Mouse (Mus musculus) neural tube, embryonic 11.5 days (tissue): ENCODE results near the gene Lrrc2. TPM values are rescaled to one million over a fixed set of nuclear protein-coding genes. Genes with fewer than 3 reads are reported as not detected.

Source experiments
- ATAC-seq: fragments of 200-750 bp; cut with Nextera tagmentation; 2 replicates; pipeline ENCODE4 v1.8.0; 2017; ENCODE audit warnings: moderate number of reproducible peaks, mild to moderate bottlenecking, moderate TSS enrichment, moderate library complexity; ENCODE audit not compliant: insufficient read depth, low FRiP score, low TSS enrichment
- DNase-seq: peaks from one replicate; pipeline ENCODE4 v3.0.0-alpha.2; 2015; ENCODE audit warnings: low spot score
- H3K27ac ChIP-seq: fragments of 300-500 bp; sonication (generic); 2 replicates; pipeline ENCODE4 v1.5.1; 2014; ENCODE audit warnings: low read depth, mild to moderate bottlenecking, low read length
- H3K27me3 ChIP-seq: fragments of 300-500 bp; sonication (generic); 2 replicates; pipeline ENCODE4 v1.6.1; 2014; ENCODE audit warnings: mild to moderate bottlenecking, low read length, mixed read lengths; ENCODE audit not compliant: control insufficient read depth, insufficient read depth
- H3K36me3 ChIP-seq: fragments of 300-500 bp; sonication (generic); 2 replicates; pipeline ENCODE4 v1.6.1; 2014; ENCODE audit warnings: mild to moderate bottlenecking, low read length, moderate library complexity, mixed read lengths; ENCODE audit not compliant: control insufficient read depth, insufficient read depth
- H3K4me1 ChIP-seq: fragments of 300-500 bp; sonication (generic); 2 replicates; pipeline ENCODE4 v1.6.1; 2014; ENCODE audit warnings: low read length, mixed read lengths; ENCODE audit not compliant: control insufficient read depth, insufficient read depth
- H3K4me2 ChIP-seq: fragments of 300-500 bp; sonication (generic); 2 replicates; pipeline ENCODE4 v1.6.1; 2014; ENCODE audit warnings: low read depth, mild to moderate bottlenecking, moderate library complexity
- H3K4me3 ChIP-seq: fragments of 300-500 bp; sonication (generic); 2 replicates; pipeline ENCODE4 v1.5.1; 2014; ENCODE audit warnings: low read depth, low read length
- H3K9ac ChIP-seq: fragments of 300-500 bp; sonication (generic); 2 replicates; pipeline ENCODE4 v1.6.1; 2014; ENCODE audit warnings: mild to moderate bottlenecking, low read length
- H3K9me3 ChIP-seq: fragments of 300-500 bp; sonication (generic); 2 replicates; pipeline ENCODE4 v1.6.1; 2016; ENCODE audit warnings: low read length; ENCODE audit not compliant: control insufficient read depth
- WGBS: fragments of 180-500 bp; shearing (Covaris S2); extraction: QIAGEN DNeasy Blood & Tissue Kit; methylation state at CpG from one replicate; pipeline ENCODE4 v1.1.7; 2014; 5-methylcytosine and 5-hydroxymethylcytosine counted together
- polyA plus RNA-seq: library from polyadenylated mRNA; unstranded; fragments of >200 nt; fragmentation: Nextera tagmentation; extraction: Ambion mirVana; gene quantifications from 2 replicates; pipeline ENCODE4 v1.2.1, GENCODE M21; 2014

Lrrc2 gene
- polyA plus RNA-seq, 1 experiment from 2014 or later, result 0.15 TPM

GRCm38 (mm10) chr9:110963566-110964115, 12.3 kb downstream of the Lrrc2 start:
- ATAC-seq, result no peak
- Histone ChIP-seq H3K4me3 (no peak overlapping the region), H3K36me3 (no peaks in the 10 kb centered on the region), H3K9ac (no peak overlapping the region), H3K9me3 (no peaks in the 10 kb centered on the region), H3K27ac (no peak overlapping the region), H3K27me3 (no peaks in the 10 kb centered on the region), H3K4me2 (no peak overlapping the region), H3K4me1 (no peaks in the 10 kb centered on the region)
- WGBS, result 88% methylated on average over 8 of the region's 8 CpGs
- no peak for DNase-seq

- H3K36me3 ChIP-seq, result no peaks in the 10 kb centered on the region
- 91% methylated on average over 22 of the region's 22 CpGs for WGBS
- H3K4me1 ChIP-seq, result no peaks in the 10 kb centered on the region
- ATAC-seq (no peak), DNase-seq (no peak)
- no peak overlapping the region for H3K9ac ChIP-seq
- no peak overlapping the region for H3K27ac ChIP-seq
- no peaks in the 10 kb centered on the region for H3K9me3 ChIP-seq
- H3K4me3 ChIP-seq, result no peak overlapping the region
- no peak overlapping the region for H3K4me2 ChIP-seq
- no peaks in the 10 kb centered on the region for H3K27me3 ChIP-seq
Measured at GRCm38 (mm10) chr9:110965062-110965909, 13.9 kb downstream of the Lrrc2 start.

GRCm38 (mm10) chr9:110965910-110966231, 14.5 kb downstream of the Lrrc2 start:
- no peaks in the 10 kb centered on the region for H3K4me1 ChIP-seq
- H3K4me2 ChIP-seq, result no peak overlapping the region
- ATAC-seq, result no peak
- DNase-seq, result no peak
- H3K9ac ChIP-seq, result no peak overlapping the region
- no peak overlapping the region for H3K27ac ChIP-seq
- 82% methylated on average over 2 of the region's 2 CpGs for WGBS
- no peaks in the 10 kb centered on the region for H3K9me3 ChIP-seq
- H3K36me3 ChIP-seq, result no peaks in the 10 kb centered on the region
- H3K27me3 ChIP-seq, result no peaks in the 10 kb centered on the region
- H3K4me3 ChIP-seq, result no peak overlapping the region

GRCm38 (mm10) chr9:110979411-110979810, 28.1 kb downstream of the Lrrc2 start:
- no peak overlapping the region for H3K4me3 ChIP-seq
- no peak overlapping the region for H3K9ac ChIP-seq
- H3K27ac ChIP-seq, result no peak overlapping the region
- H3K4me1 ChIP-seq, result no peaks in the 10 kb centered on the region
- no peaks in the 10 kb centered on the region for H3K36me3 ChIP-seq
- no peak for DNase-seq
- no peaks in the 10 kb centered on the region for H3K27me3 ChIP-seq
- H3K4me2 ChIP-seq, result no peak overlapping the region
- no peaks in the 10 kb centered on the region for H3K9me3 ChIP-seq
- 92% methylated on average over 11 of the region's 11 CpGs for WGBS
- ATAC-seq, result no peak

- no peaks in the 10 kb centered on the region for H3K27me3 ChIP-seq
- 62% methylated on average over 4 of the region's 4 CpGs for WGBS
- no peaks in the 10 kb centered on the region for H3K36me3 ChIP-seq
- no peak for ATAC-seq
- no peak overlapping the region for H3K4me3 ChIP-seq
- no peak for DNase-seq
- H3K4me1 ChIP-seq, result no peaks in the 10 kb centered on the region
- H3K4me2 ChIP-seq, result no peak overlapping the region
- no peak overlapping the region for H3K9ac ChIP-seq
- H3K9me3 ChIP-seq, result no peaks in the 10 kb centered on the region
- H3K27ac ChIP-seq, result no peak overlapping the region
Measured at GRCm38 (mm10) chr9:110982351-110982750, 31.0 kb downstream of the Lrrc2 start.

GRCm38 (mm10) chr9:110984096-110984495, 32.8 kb downstream of the Lrrc2 start:
- no peaks in the 10 kb centered on the region for H3K36me3 ChIP-seq
- no peak overlapping the region for H3K4me2 ChIP-seq
- no peak overlapping the region for H3K27ac ChIP-seq
- no peaks in the 10 kb centered on the region for H3K4me1 ChIP-seq
- WGBS, result 92% methylated on average over 9 of the region's 9 CpGs
- H3K4me3 ChIP-seq, result no peak overlapping the region
- ATAC-seq (no peak), DNase-seq (no peak)
- no peak overlapping the region for H3K9ac ChIP-seq
- no peaks in the 10 kb centered on the region for H3K9me3 ChIP-seq
- H3K27me3 ChIP-seq, result no peaks in the 10 kb centered on the region

GRCm38 (mm10) chr9:110985541-110985940, 34.2 kb downstream of the Lrrc2 start:
- Histone ChIP-seq H3K4me3 (no peak overlapping the region), H3K27me3 (no peaks in the 10 kb centered on the region), H3K4me2 (no peak overlapping the region), H3K27ac (no peak overlapping the region), H3K9ac (no peak overlapping the region), H3K9me3 (no peaks in the 10 kb centered on the region), H3K4me1 (no peaks in the 10 kb centered on the region), H3K36me3 (no peaks in the 10 kb centered on the region)
- DNase-seq, result no peak
- no peak for ATAC-seq
- 94% methylated on average over 5 of the region's 5 CpGs for WGBS

GRCm38 (mm10) chr9:110985951-110986350, 34.6 kb downstream of the Lrrc2 start:
- H3K27ac ChIP-seq, result no peak overlapping the region
- H3K36me3 ChIP-seq, result no peaks in the 10 kb centered on the region
- DNase-seq, result no peak
- H3K27me3 ChIP-seq, result no peaks in the 10 kb centered on the region
- H3K4me3 ChIP-seq, result no peak overlapping the region
- ATAC-seq, result no peak
- H3K4me1 ChIP-seq, result no peaks in the 10 kb centered on the region
- no peaks in the 10 kb centered on the region for H3K9me3 ChIP-seq
- H3K4me2 ChIP-seq, result no peak overlapping the region
- 88% methylated on average over 8 of the region's 8 CpGs for WGBS
- no peak overlapping the region for H3K9ac ChIP-seq

GRCm38 (mm10) chr9:110987331-110987730, 36.0 kb downstream of the Lrrc2 start:
- 73% methylated on average over 4 of the region's 4 CpGs for WGBS

More at GRCm38 (mm10) chr9:110987331-110987730, 36.0 kb downstream of the Lrrc2 start:
- no peaks in the 10 kb centered on the region for H3K4me1 ChIP-seq
- H3K4me3 ChIP-seq, result no peak overlapping the region
- H3K27me3 ChIP-seq, result no peaks in the 10 kb centered on the region
- no peak for ATAC-seq
- H3K9me3 ChIP-seq, result no peaks in the 10 kb centered on the region
- H3K4me2 ChIP-seq, result no peak overlapping the region
- H3K36me3 ChIP-seq, result no peaks in the 10 kb centered on the region
- no peak overlapping the region for H3K9ac ChIP-seq
- no peak for DNase-seq
- H3K27ac ChIP-seq, result no peak overlapping the region
